Mouse (Mus musculus) stomach, postnatal 0 days (tissue): ENCODE data around the gene Id2. TPM values are rescaled to one million over a fixed set of nuclear protein-coding genes. Genes with fewer than 3 reads are reported as not detected.

Experiments
- ATAC-seq: fragments of 200-750 bp; cut with Nextera tagmentation; 2 replicates; pipeline ENCODE4 v1.8.0; 2017; ENCODE audit not compliant: low FRiP score, low TSS enrichment
- DNase-seq: peaks from one replicate; pipeline ENCODE4 v3.0.0-alpha.2; 2016; ENCODE audit warnings: low spot score
- H3K27ac ChIP-seq: fragments of 300-500 bp; sonication (generic); replicated peaks from 2 replicates; pipeline ENCODE4 v1.5.1; 2014; ENCODE audit warnings: mild to moderate bottlenecking, control low read depth
- H3K27me3 ChIP-seq: fragments of 300-500 bp; sonication (generic); 2 replicates; pipeline ENCODE4 v1.6.1; 2014; ENCODE audit warnings: low read length; ENCODE audit not compliant: control insufficient read depth, insufficient read depth
- H3K36me3 ChIP-seq: fragments of 300-500 bp; sonication (generic); 2 replicates; pipeline ENCODE4 v1.6.1; 2014; ENCODE audit warnings: low read length, mixed read lengths; ENCODE audit not compliant: control insufficient read depth, insufficient read depth
- H3K4me1 ChIP-seq: fragments of 300-500 bp; sonication (generic); replicated peaks from 2 replicates; pipeline ENCODE4 v1.6.1; 2014; ENCODE audit warnings: antibody characterized with exemption; ENCODE audit not compliant: control insufficient read depth, insufficient read depth
- H3K4me2 ChIP-seq: fragments of 300-500 bp; sonication (generic); replicated peaks from 2 replicates; pipeline ENCODE4 v1.6.1; 2014; ENCODE audit warnings: low read depth, mild to moderate bottlenecking, control low read depth, moderate library complexity
- H3K4me3 ChIP-seq: fragments of 300-500 bp; sonication (generic); 2 replicates; pipeline ENCODE4 v1.5.1; 2014; ENCODE audit warnings: low read depth, low read length, control low read depth
- H3K9ac ChIP-seq: fragments of 300-500 bp; sonication (generic); 2 replicates; pipeline ENCODE4 v1.6.1; 2014; ENCODE audit warnings: mild to moderate bottlenecking, low read length, control low read depth, mixed read lengths
- H3K9me3 ChIP-seq: fragments of 300-500 bp; sonication (generic); 2 replicates; pipeline ENCODE4 v1.6.1; 2016; ENCODE audit warnings: low read length; ENCODE audit not compliant: control insufficient read depth
- CTCF ChIP-seq: IDR thresholded peaks from 2 replicates; pipeline ENCODE4 v1.5.1; 2016; ENCODE audit warnings: antibody characterized with exemption, low read depth, mild to moderate bottlenecking, moderate library complexity
- EP300 ChIP-seq: optimal IDR thresholded peaks from 2 replicates; pipeline ENCODE3; 2016; ENCODE audit warnings: antibody characterized with exemption
- WGBS: fragments of 180-500 bp; shearing (Covaris S2); extraction: QIAGEN DNeasy Blood & Tissue Kit; methylation state at CpG from one replicate; pipeline ENCODE4 v1.1.7; 2014; 5-methylcytosine and 5-hydroxymethylcytosine counted together
- polyA plus RNA-seq: library from polyadenylated mRNA; unstranded; fragments of >200 nt; fragmentation: Nextera tagmentation; extraction: Ambion mirVana; gene quantifications from 2 replicates; pipeline ENCODE4 v1.2.1, GENCODE M21; 2015

The Id2 gene
- polyA plus RNA-seq, 1 experiment from 2014 or later, result 315 TPM

- Histone ChIP-seq H3K4me2 (no peak overlapping the region), H3K36me3 (0 out of 2 replicates have a peak, but pooled peaks cover 6% of the 10 kb centered on the region), H3K9me3 (no peaks in the 10 kb centered on the region), H3K27me3 (no peaks in the 10 kb centered on the region), H3K27ac (no peak overlapping the region), H3K9ac (no peak overlapping the region), H3K4me1 (no peaks in the 10 kb centered on the region), H3K4me3 (no peak overlapping the region)
- WGBS, result 83% methylated on average over 2 of the region's 2 CpGs
- TF ChIP-seq EP300 (no peak), CTCF (no peak)
- DNase-seq (no peak), ATAC-seq (no peak)
Measured at GRCm38 (mm10) chr12:25044056-25044455, 52.9 kb downstream of the Id2 start.

Other genes with a start within 250 kb of the Id2 start
- gene Kidins220, start 122.2 kb downstream of the Id2 start, polyA plus RNA-seq, result 9.1 and 9.9 TPM in 2 replicates